Comparison of ENCODE assay signal across 24 mouse cellular contexts in genomic region chr1:131701391-131701790, GRCm38 (mm10). TPM values are rescaled to one million over a fixed set of nuclear protein-coding genes. Genes with fewer than 3 reads are reported as not detected.
A peak's percentile ranks its signal among the peaks of the same experiment; 100 is the strongest.
DNase-seq lines count a peak whose midpoint lies in the region; ATAC-seq and TF ChIP-seq lines count a peak whose summit lies in the region.
"Had no signal": no experiment of that assay in that cellular context is flagged by ENCODE, and none has a peak within 500 bp of the region (broad histone marks: within the 10 kb centered on the region; RNA-seq: fewer than 3 reads in every experiment).

No protein-coding gene starts in this region.

- no peak for TF ChIP-seq EP300 in stomach, postnatal 0 days (optimal IDR thresholded peaks at IDR 0.05)

- 94% methylated on average over 5 of the region's 5 CpGs for WGBS in thymus, adult 2 months
- 88% methylated on average over 5 of the region's 5 CpGs for WGBS in stomach, postnatal 0 days
- 86% methylated on average over 5 of the region's 5 CpGs for WGBS in hindbrain, embryonic 10.5 days

- H3K36me3 ChIP-seq in thymus, adult 2 months (ENCODE audit: control insufficient read depth, insufficient read depth, low read length), result no peaks in the 10 kb centered on the region
- no peaks in the 10 kb centered on the region for H3K36me3 ChIP-seq in G1E (replicated peaks)
- no peaks in the 10 kb centered on the region for H3K36me3 ChIP-seq in stomach, postnatal 0 days (ENCODE audit: control insufficient read depth, insufficient read depth, low read length)
- no peaks in the 10 kb centered on the region for H3K36me3 ChIP-seq in hindbrain, embryonic 10.5 days
- H3K36me3 ChIP-seq: forebrain, embryonic 10.5 days; heart, embryonic 10.5 days; liver, embryonic 15.5 days; midbrain, embryonic 10.5 days; stomach, embryonic 15.5 days had no signal

- no peak for TF ChIP-seq POLR2A in thymus, adult 2 months (IDR thresholded peaks at IDR 0.05; ENCODE audit: control insufficient read depth, extremely low read depth, insufficient read depth, low read length, poor library complexity)

- no peak overlapping the region for H3K9ac ChIP-seq in stomach, postnatal 0 days (ENCODE audit: low read length)
- H3K9ac ChIP-seq: liver, embryonic 15.5 days; stomach, embryonic 15.5 days had no signal

- DNase-seq in layer of hippocampus, adult 2 months (ENCODE audit: low spot score in 2 of 2), result no peak
- DNase-seq in layer of hippocampus, adult 18-20 months (ENCODE audit: low spot score in 2 of 2), result no peak
- DNase-seq in thymus, adult 2 months, result no peak
- DNase-seq in thymus, adult 18-20 months, result no peak
- no peak for DNase-seq in G1E (ENCODE audit: low spot score)
- no peak for DNase-seq in stomach, postnatal 0 days (ENCODE audit: low spot score)
- DNase-seq in gastrocnemius, postnatal 36 days, result no peak
- no peak for DNase-seq in hindbrain, embryonic 10.5 days (ENCODE audit: low spot score)
- DNase-seq: cerebellum, adult 2 months; cerebellum, postnatal 36 days; gastrocnemius, postnatal 10 days; kidney, adult 2 months; layer of hippocampus, adult 9-11 months; lung, postnatal 14 days; retina, postnatal 1 day had no signal

- H3K4me3 ChIP-seq in layer of hippocampus, adult 2 months, result no peak overlapping the region
- H3K4me3 ChIP-seq in thymus, adult 2 months (ENCODE audit: control insufficient read depth, insufficient read depth, low read length), result no peak overlapping the region
- H3K4me3 ChIP-seq in G1E (ENCODE audit: low read depth, low read length), result no peak overlapping the region
- H3K4me3 ChIP-seq in stomach, postnatal 0 days (ENCODE audit: low read depth, low read length), result no peak overlapping the region
- no peak overlapping the region for H3K4me3 ChIP-seq in hindbrain, embryonic 10.5 days
- H3K4me3 ChIP-seq: forebrain, embryonic 10.5 days; heart, embryonic 10.5 days; liver, embryonic 15.5 days; midbrain, embryonic 10.5 days; stomach, embryonic 15.5 days had no signal

- peaks cover 9% of the 10 kb centered on the region for H3K4me1 ChIP-seq in thymus, adult 2 months (replicated peaks; ENCODE audit: control insufficient read depth, insufficient read depth, low read length)
- H3K4me1 ChIP-seq in G1E (ENCODE audit: insufficient read depth, low read depth, low read length), result peaks cover 11% of the 10 kb centered on the region
- H3K4me1 ChIP-seq in stomach, postnatal 0 days (replicated peaks; ENCODE audit: control insufficient read depth, insufficient read depth), result no peaks in the 10 kb centered on the region
- H3K4me1 ChIP-seq in hindbrain, embryonic 10.5 days (replicated peaks), result peaks cover 3% of the 10 kb centered on the region; the same call in 1 of the 2 replicates
- H3K4me1 ChIP-seq: forebrain, embryonic 10.5 days; liver, embryonic 15.5 days; midbrain, embryonic 10.5 days; stomach, embryonic 15.5 days had no signal

- intact Hi-C loops in gastrocnemius, postnatal 36 days (cut with DNase I), result no loop called here

- H3K27me3 ChIP-seq in thymus, adult 2 months (ENCODE audit: control insufficient read depth, insufficient read depth, low read length), result no peaks in the 10 kb centered on the region
- H3K27me3 ChIP-seq in G1E (ENCODE audit: insufficient read depth, low read length), result peaks cover 54% of the 10 kb centered on the region
- no peaks in the 10 kb centered on the region for H3K27me3 ChIP-seq in stomach, postnatal 0 days (ENCODE audit: control insufficient read depth, insufficient read depth, low read length)
- no peaks in the 10 kb centered on the region for H3K27me3 ChIP-seq in hindbrain, embryonic 10.5 days (ENCODE audit: insufficient read depth, poor library complexity, severe bottlenecking)
- H3K27me3 ChIP-seq: liver, embryonic 15.5 days; stomach, embryonic 15.5 days had no signal

- TF ChIP-seq CTCF in layer of hippocampus, adult 2 months (conservative IDR thresholded peaks at IDR 0.05), result peak; percentile 49
- TF ChIP-seq CTCF in thymus, adult 2 months (IDR thresholded peaks at IDR 0.05; ENCODE audit: borderline replicate concordance, control insufficient read depth, extremely low read depth, insufficient read depth, low read length, poor library complexity), result 0 out of 2 replicates have a peak, but pooled peaks have one; percentile 18
- peak; percentile 46; the same call in 1 of the 2 replicates for TF ChIP-seq CTCF in G1E (IDR thresholded peaks at IDR 0.05; ENCODE audit: low read depth, low read length)
- TF ChIP-seq CTCF in stomach, postnatal 0 days (IDR thresholded peaks at IDR 0.05; ENCODE audit: low read depth), result 0 out of 2 replicates have a peak, but pooled peaks have one; percentile 12

- H3K9me3 ChIP-seq in G1E (replicated peaks), result no peaks in the 10 kb centered on the region
- no peaks in the 10 kb centered on the region for H3K9me3 ChIP-seq in stomach, postnatal 0 days (ENCODE audit: control insufficient read depth, low read length)
- no peaks in the 10 kb centered on the region for H3K9me3 ChIP-seq in hindbrain, embryonic 10.5 days
- H3K9me3 ChIP-seq: forebrain, embryonic 10.5 days; heart, embryonic 10.5 days; liver, embryonic 15.5 days; midbrain, embryonic 10.5 days; stomach, embryonic 15.5 days had no signal

- ATAC-seq in G1E (ENCODE audit: extremely low read depth, insufficient number of reproducible peaks, low FRiP score, poor library complexity, severe bottlenecking), result no peak
- ATAC-seq in stomach, postnatal 0 days (ENCODE audit: low FRiP score, low TSS enrichment), result no peak

- no peak overlapping the region for H3K4me2 ChIP-seq in stomach, postnatal 0 days (replicated peaks; ENCODE audit: low read depth)
- H3K4me2 ChIP-seq: liver, embryonic 15.5 days; stomach, embryonic 15.5 days had no signal

- H3K27ac ChIP-seq in layer of hippocampus, adult 2 months, result no peak overlapping the region
- no peak overlapping the region for H3K27ac ChIP-seq in thymus, adult 2 months (ENCODE audit: control insufficient read depth, insufficient read depth, low read length)
- H3K27ac ChIP-seq in stomach, postnatal 0 days (replicated peaks), result no peak overlapping the region
- no peak overlapping the region for H3K27ac ChIP-seq in hindbrain, embryonic 10.5 days
- H3K27ac ChIP-seq: forebrain, embryonic 10.5 days; heart, embryonic 10.5 days; liver, embryonic 15.5 days; midbrain, embryonic 10.5 days; stomach, embryonic 15.5 days had no signal

RNA-seq across cellular contexts. Expression of gene Rab7b, which starts 12.9 kb away (rescaled TPM):
- 1 to 10 TPM in 1 of 2 experiments, under 1 TPM in 1; 0.83 to 1.6 TPM for total RNA-seq in layer of hippocampus, adult 2 months (2021)
- total RNA-seq in layer of hippocampus, adult 18-20 months (2021), result under 1 TPM; 0.76 to 0.77 TPM
- polyA plus RNA-seq in thymus, adult 2 months (2012; rRNA removed), result 4.7 and 8.0 TPM in 2 replicates
- total RNA-seq in G1E (2014; fragmentation: Nextera tagmentation), result not detected in 2 replicates
- 0.38 and 0.93 TPM in 2 replicates for total RNA-seq in G1E (2017)
- polyA plus RNA-seq in G1E (2012), result 0.03 TPM in 1 of 2 replicates, not detected in the other
- polyA plus RNA-seq in stomach, postnatal 0 days (2015; fragmentation: Nextera tagmentation; extraction: Ambion mirVana), result 13.5 and 14.4 TPM in 2 replicates
- total RNA-seq in gastrocnemius, postnatal 36 days (2021), result 1 to 10 TPM; 2.8 to 2.9 TPM
- 0.68 and 1.1 TPM in 2 replicates for polyA plus RNA-seq in hindbrain, embryonic 10.5 days (2016; fragmentation: Nextera tagmentation; extraction: Ambion mirVana)

RNA-seq across cellular contexts. Expression of gene Slc26a9, which starts 42.4 kb away (rescaled TPM):
- total RNA-seq in layer of hippocampus, adult 2 months (2021), result under 1 TPM; 0.07 to 0.15 TPM
- under 1 TPM; 0.12 to 0.15 TPM for total RNA-seq in layer of hippocampus, adult 18-20 months (2021)
- polyA plus RNA-seq in thymus, adult 2 months (2012; rRNA removed), result 0.99 and 1.1 TPM in 2 replicates
- 1.9 and 3.2 TPM in 2 replicates for total RNA-seq in G1E (2014; fragmentation: Nextera tagmentation)
- 0.98 and 0.99 TPM in 2 replicates for total RNA-seq in G1E (2017)
- 0.11 and 0.17 TPM in 2 replicates for polyA plus RNA-seq in G1E (2012)
- 15.4 and 17.6 TPM in 2 replicates for polyA plus RNA-seq in stomach, postnatal 0 days (2015; fragmentation: Nextera tagmentation; extraction: Ambion mirVana)
- not detected for total RNA-seq in gastrocnemius, postnatal 36 days (2021)
- polyA plus RNA-seq in hindbrain, embryonic 10.5 days (2016; fragmentation: Nextera tagmentation; extraction: Ambion mirVana), result 0.05 and 1.4 TPM in 2 replicates
- total RNA-seq: adrenal gland, adult 18-20 months; gastrocnemius, postnatal 10 days; monocyte, adult 5-6 weeks had no signal
- polyA plus RNA-seq: forebrain, embryonic 10.5 days; kidney, adult 2 months; limb, embryonic 11.5 days; liver, embryonic 15.5 days; midbrain, embryonic 10.5 days; neural tube, embryonic 11.5 days had no signal
